Mouse (Mus musculus): ENCODE results near the gene Ankrd55.

GRCm38 (mm10) chr13:112388176-112388575, 99.9 kb downstream of the Ankrd55 start:
- no peak for TF ChIP-seq GATA1 (IDR thresholded peaks at IDR 0.05; ENCODE audit: low read length)
- TF ChIP-seq TAL1 (IDR thresholded peaks at IDR 0.05; ENCODE audit: low read length) = no peak

Data from erythroblast, embryonic 14.5 days (primary cell).